Mouse (Mus musculus): Measurements from ENCODE around the gene Syne2.
"Not testable (repeated sequence)": the region's sequence is repeated elsewhere in the genome, so short reads cannot be mapped to it uniquely, and the experiment has no call there.

Gene Syne2

GRCm38 (mm10) chr12:76102621-76103020 lies 284.7 kb downstream of the Syne2 start:
- DNase-seq (ENCODE audit: low read depth), result no peak

- no peak for DNase-seq (ENCODE audit: low read depth)
These were observed 286.8 kb downstream of the Syne2 start for GRCm38 (mm10) chr12:76104596-76105351.

GRCm38 (mm10) chr12:76109646-76110405 lies 291.9 kb downstream of the Syne2 start:
- no peak for DNase-seq (ENCODE audit: low read depth)

- no peak for DNase-seq (ENCODE audit: low read depth)
These were observed 293.1 kb downstream of the Syne2 start for GRCm38 (mm10) chr12:76111046-76111445.

DNA sequence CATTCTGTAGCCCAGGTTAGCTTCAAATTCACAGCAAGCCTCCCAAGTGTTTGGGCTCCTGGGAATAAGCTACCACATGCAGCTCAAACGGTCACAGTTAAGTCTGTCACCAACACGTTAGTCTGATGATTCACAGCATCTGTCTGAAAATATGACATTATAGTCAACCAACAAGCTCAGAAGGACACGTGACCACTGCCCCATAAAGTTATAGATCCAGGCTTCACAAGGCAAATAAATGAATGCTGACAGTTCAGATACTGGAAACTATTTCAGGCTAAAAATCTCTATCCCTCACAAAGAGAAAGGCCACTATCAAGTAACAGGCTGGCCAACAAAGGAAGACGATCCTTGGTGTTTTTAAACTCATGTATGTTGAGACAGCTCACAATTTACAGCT lies 298.6 kb downstream of the Syne2 start:
- DNase-seq (ENCODE audit: low read depth), result no peak

GRCm38 (mm10) chr12:76117632-76118153 lies 299.8 kb downstream of the Syne2 start:
- DNase-seq (ENCODE audit: low read depth), result peak; percentile 72

- DNase-seq (ENCODE audit: low read depth), result no peak
These were observed 305.3 kb downstream of the Syne2 start for GRCm38 (mm10) chr12:76123223-76123622.

GRCm38 (mm10) chr12:76128306-76128705 lies 310.4 kb downstream of the Syne2 start:
- DNase-seq (ENCODE audit: low read depth), result peak; percentile 49

DNA sequence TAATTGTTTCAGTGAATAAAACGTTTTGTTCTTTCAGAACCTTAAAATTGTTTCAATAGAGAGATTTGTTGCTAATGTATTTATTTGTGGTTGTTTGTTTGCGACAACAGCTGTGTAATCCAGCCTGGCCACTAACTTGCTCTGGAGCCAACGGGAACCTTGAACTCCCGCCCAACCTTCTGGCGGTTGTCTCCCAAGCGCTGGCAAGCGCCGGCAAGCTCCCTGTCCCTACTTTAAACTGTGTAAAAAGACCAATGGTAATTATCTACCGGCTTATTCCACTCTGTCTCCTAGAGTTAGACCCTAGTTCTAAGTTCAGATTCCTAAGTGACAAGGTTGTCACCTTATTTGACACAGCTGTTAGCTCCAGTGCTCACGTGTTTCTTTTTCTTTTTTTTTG lies 310.9 kb downstream of the Syne2 start:
- DNase-seq (ENCODE audit: low read depth), result no peak

- DNase-seq (ENCODE audit: low read depth), result peak; percentile 53
These were observed 312.3 kb downstream of the Syne2 start for GRCm38 (mm10) chr12:76130281-76130680.

GRCm38 (mm10) chr12:76130891-76131290 lies 313.0 kb downstream of the Syne2 start:
- DNase-seq (ENCODE audit: low read depth), result no peak

DNA sequence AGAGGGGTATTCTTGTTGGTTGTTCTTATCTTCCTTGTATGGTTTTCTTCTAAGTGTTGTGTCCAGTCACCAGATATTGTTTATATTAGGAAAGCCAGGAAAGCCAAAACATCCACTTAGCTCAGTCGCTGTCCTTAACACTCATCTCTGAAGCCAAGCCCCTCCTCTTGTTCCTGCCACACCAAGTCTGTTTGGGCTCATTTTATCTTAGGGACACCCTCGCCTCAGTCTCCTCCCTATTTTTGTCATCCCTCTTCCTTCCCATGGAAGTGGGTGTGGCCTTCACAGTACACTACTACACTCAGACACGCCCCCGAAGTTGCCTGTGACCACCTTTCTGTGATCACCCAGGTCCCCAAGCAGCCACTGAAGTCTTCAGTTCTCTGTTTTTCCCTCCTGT lies 314.7 kb downstream of the Syne2 start:
- no peak for DNase-seq (ENCODE audit: low read depth)

DNA sequence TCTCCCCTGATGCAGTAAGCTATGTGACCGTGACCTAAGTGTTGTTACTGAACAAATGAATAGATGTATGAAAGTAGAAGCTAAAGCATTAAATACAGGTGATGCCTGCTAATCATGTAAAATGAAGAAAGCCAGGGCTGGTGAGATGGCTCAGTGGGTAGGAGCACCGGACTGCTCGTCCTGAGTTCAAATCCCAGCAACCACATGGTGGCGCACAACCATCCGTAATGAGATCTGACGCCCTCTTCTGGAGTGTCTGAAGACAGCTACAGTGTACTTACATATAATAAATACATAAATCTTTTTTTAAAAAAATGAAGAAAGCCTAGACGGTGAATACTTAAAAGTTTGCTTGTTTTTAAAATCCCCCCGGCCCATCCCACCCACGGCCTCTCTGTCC lies 315.1 kb downstream of the Syne2 start:
- not testable (repeated sequence) for DNase-seq (ENCODE audit: low read depth)

DNA sequence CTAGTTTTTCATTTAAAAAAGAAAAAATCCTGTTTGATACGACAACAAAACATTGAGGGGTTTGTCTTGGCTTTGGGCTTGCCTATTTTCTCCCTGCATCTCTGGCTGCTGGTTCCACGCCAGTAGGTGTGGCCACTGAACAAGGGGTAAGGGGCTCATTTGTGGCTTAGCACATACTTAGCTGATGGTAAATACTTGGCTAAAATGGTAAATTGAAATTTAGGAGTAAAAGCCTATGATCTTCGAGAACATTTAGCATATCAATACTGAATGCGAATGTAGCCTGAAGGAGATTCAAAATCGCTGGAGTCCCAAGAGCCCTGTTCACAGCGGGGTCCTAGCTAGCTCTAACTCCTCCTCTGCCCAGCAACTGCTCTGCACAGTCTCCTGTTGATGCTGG lies 318.8 kb downstream of the Syne2 start:
- no peak for DNase-seq (ENCODE audit: low read depth)

DNA sequence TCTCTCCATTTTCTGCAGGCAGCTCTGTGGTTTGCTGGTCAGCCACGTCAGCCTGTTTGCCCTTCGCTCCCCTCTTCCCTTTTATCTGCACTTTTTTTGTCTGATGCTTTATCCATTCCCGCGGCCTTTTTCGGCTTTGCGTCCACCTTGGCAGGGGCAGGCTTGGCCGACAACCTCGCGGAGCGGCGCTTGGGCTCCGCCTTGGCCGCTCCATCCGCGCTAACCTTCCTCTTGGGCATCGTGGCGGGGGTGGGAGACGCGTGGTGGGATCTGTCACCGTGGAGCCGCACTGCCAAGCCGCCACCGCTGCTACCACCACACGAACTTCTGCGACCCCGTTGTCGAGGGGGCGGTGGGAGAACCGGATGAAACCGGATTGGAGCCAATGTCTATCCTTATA lies 334.5 kb downstream of the Syne2 start:
- not testable (repeated sequence) for DNase-seq (ENCODE audit: low read depth)
